Mouse (Mus musculus): ENCODE measurements around the gene Sbk2.
"Not testable (repeated sequence)": the region's sequence is repeated elsewhere in the genome, so short reads cannot be mapped to it uniquely, and the experiment has no call there.

The Sbk2 gene

GRCm38 (mm10) chr7:4964272-4964671 is at the start of gene Sbk2:
Gene Sbk2 (minus strand): TSS chr7:4964406.
- DNase-seq, result no peak

GRCm38 (mm10) chr7:5012681-5013513 is 48.7 kb upstream of the Sbk2 start:
- DNase-seq, result peak; percentile 58

GRCm38 (mm10) chr7:5008229-5008628 is 44.0 kb upstream of the Sbk2 start:
- no peak for DNase-seq

- not testable (repeated sequence) for DNase-seq
Observed at GRCm38 (mm10) chr7:5002876-5003275, 38.7 kb upstream of the Sbk2 start.

- no peak for DNase-seq
Observed at GRCm38 (mm10) chr7:4999876-5000275, 35.7 kb upstream of the Sbk2 start.

- DNase-seq, result no peak
Observed at GRCm38 (mm10) chr7:4996934-4997333, 32.7 kb upstream of the Sbk2 start.

GRCm38 (mm10) chr7:4996003-4996895 is 32.0 kb upstream of the Sbk2 start, which contains the start of gene Zfp579:
Gene Zfp579 (minus strand): TSS chr7:4996158.
- DNase-seq, result peak; percentile 92

- DNase-seq, result no peak
Observed at GRCm38 (mm10) chr7:4995268-4996002, 31.2 kb upstream of the Sbk2 start.

- DNase-seq, result peak; percentile 65
Observed at GRCm38 (mm10) chr7:4993999-4994788, 30.0 kb upstream of the Sbk2 start.

GRCm38 (mm10) chr7:4993347-4993998 is 29.3 kb upstream of the Sbk2 start:
- peak; percentile 62 for DNase-seq

GRCm38 (mm10) chr7:4988250-4988649 is 24.0 kb upstream of the Sbk2 start:
- no peak for DNase-seq

GRCm38 (mm10) chr7:4976832-4977231 is 12.6 kb upstream of the Sbk2 start:
- no peak for DNase-seq

GRCm38 (mm10) chr7:4975455-4975854 is 11.2 kb upstream of the Sbk2 start:
- no peak for DNase-seq

GRCm38 (mm10) chr7:4972321-4973047 is 8.3 kb upstream of the Sbk2 start:
- no peak for DNase-seq

- no peak for DNase-seq
Observed at GRCm38 (mm10) chr7:4971710-4972109, 7.5 kb upstream of the Sbk2 start.

- DNase-seq, result no peak
Observed at GRCm38 (mm10) chr7:4971068-4971467, 6.9 kb upstream of the Sbk2 start, which contains the start of gene Sbk3. Gene Sbk3 (minus strand): TSS chr7:4971168.

GRCm38 (mm10) chr7:4964988-4965387 is 782 bp upstream of the Sbk2 start:
- DNase-seq, result no peak

- DNase-seq, result no peak
Observed at GRCm38 (mm10) chr7:4963527-4963926, 679 bp downstream of the Sbk2 start.

- DNase-seq, result no peak
Observed at GRCm38 (mm10) chr7:4957361-4957760, 6.8 kb downstream of the Sbk2 start.

- DNase-seq, result no peak
Observed at GRCm38 (mm10) chr7:4953815-4954445, 10.3 kb downstream of the Sbk2 start.
